Mouse (Mus musculus): ENCODE data around the gene Ankfn1.

The Ankfn1 gene

GRCm38 (mm10) chr11:89465381-89465780 is 312.1 kb downstream of the Ankfn1 start:
- no peak for DNase-seq (ENCODE audit: low spot score)

DNA sequence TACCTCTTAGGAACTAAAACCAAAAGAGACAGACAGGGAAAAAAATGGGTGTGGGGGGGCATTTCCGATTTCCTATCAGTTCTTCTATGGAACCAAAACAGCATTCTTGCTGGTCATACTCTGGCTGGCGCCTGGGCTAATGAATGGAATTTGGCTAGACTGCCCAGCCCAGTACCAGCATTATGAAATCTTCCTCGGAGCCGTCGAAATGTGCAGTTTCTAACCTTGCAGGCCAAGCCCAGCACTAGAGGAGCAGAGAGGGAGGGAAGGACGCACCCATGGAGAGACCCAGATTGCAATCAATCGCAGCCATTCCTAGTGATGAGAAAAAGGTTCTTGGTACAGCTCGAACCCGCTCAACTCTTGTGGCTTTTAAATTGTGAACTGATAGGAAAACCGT is 315.2 kb downstream of the Ankfn1 start:
- DNase-seq (ENCODE audit: low spot score) = no peak

- DNase-seq (ENCODE audit: low spot score) = no peak
These were observed 318.0 kb downstream of the Ankfn1 start for GRCm38 (mm10) chr11:89459437-89459836.

DNA sequence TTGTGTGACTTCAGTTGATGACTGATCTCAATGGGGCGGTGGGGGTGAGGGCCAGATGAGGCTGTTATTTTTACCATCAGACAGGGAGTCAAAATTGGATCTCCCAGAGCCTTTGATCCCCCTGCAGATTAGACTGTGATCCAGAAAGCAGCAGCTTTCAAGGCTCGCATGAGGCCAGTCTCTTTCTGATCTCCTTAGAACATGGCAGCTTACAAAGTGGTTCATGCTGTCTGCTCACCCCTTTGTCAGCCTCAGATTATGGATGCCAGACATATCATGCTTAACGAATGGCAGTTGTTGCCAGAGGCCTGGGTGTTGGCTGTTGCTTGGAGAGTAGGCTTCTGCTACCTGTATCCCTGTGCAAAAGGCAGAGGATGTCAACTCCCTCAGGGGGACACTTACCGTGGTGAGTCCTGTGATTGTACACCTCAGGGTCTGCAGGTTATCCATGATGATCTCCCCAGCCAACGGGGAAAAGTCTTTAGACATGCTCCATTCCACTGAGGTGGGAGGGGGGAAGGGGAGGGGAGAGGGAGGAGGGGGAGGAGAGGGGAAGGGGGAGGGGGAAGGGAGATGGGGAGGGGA is 321.7 kb downstream of the Ankfn1 start:
- peak; percentile 24 for DNase-seq (ENCODE audit: low spot score)

DNA sequence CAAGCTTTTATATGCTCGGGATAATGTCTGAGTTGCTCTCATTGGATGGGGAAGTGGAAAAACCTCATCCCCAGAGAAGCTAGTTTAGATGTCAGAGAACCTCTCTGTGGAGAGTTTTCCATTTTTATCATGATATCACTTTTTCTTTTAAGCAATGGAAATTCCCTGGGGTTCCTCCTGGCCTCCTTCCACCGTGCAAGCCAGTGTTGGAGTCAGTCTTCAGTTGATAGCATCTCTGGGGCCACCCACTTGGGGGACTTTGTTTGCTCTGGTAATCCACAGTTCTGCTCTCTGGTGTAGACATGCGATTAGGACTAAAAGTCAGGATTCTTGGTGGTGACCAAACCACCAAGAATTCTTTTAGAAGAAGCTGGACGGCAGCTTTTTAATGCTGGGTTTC is 322.8 kb downstream of the Ankfn1 start:
- DNase-seq (ENCODE audit: low spot score) = no peak

GRCm38 (mm10) chr11:89452862-89453261 is 324.6 kb downstream of the Ankfn1 start:
- peak; percentile 54 for DNase-seq (ENCODE audit: low spot score)

DNA sequence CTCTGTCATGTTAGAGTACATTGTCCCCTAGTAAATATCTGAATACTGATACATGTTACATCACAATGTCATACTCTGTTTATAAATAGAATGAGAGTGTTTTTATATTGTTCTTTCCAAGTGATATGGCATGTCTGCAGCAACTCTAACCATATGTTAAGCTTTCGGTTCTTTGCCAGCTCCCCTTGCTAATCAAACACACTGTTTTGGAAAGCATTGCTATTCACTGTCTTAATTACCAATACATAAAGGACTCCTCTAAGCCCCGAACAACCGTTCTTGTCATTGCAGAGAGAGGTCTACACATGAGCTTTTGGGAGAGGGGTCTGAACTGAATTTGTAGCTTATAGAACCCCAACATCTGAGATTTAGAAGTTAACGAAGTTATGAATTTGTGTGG is 327.0 kb downstream of the Ankfn1 start:
- DNase-seq (ENCODE audit: low spot score) = no peak

DNA sequence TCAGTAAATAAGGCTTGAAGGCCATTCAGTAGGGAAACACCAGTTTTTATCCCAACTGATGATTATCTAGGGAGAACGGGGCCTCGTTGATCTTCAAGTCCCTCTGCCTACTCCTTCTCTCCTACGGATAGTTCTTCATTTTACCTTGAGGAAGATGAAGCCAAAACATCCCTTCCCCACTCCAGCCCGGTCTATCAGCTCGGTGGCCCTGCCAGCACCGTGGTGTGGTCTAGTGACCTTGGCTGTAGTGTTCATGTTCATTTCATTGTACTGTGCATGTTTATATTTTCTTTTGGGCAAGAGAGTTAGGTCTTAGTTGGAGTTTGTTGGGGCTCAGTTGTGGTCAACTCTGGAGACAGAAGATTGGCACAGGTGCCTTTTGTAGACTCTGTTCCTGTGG is 328.5 kb downstream of the Ankfn1 start:
- DNase-seq (ENCODE audit: low spot score) = no peak

- DNase-seq (ENCODE audit: low spot score) = no peak
These were observed 330.0 kb downstream of the Ankfn1 start for GRCm38 (mm10) chr11:89447477-89447876.

GRCm38 (mm10) chr11:89440566-89440965 is 336.9 kb downstream of the Ankfn1 start:
- DNase-seq (ENCODE audit: low spot score) = no peak

GRCm38 (mm10) chr11:89424358-89424757 is 353.1 kb downstream of the Ankfn1 start:
- DNase-seq (ENCODE audit: low spot score) = peak; percentile 37

- no peak for DNase-seq (ENCODE audit: low spot score)
These were observed 354.8 kb downstream of the Ankfn1 start for GRCm38 (mm10) chr11:89422637-89423036.

GRCm38 (mm10) chr11:89420767-89421438 is 356.6 kb downstream of the Ankfn1 start:
- no peak for DNase-seq (ENCODE audit: low spot score)

DNA sequence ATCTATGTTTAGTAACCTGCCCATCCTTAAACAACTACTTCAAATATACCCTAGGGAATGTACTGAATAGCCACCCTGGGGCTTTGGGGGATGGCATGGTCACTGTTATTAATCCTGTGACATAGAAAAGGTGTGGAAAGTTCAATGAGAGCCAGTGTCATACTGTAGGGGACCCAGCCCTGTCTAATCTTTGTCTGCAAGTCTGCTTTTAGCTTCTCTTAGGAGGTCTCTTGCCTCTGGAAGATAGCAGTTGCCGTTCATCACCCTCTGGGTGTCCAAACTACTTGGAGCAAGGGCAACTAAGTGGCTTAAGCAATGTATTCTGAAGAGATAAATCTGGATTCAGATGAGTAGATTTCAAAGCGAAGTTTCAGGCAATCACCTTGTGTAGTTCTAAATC is 357.6 kb downstream of the Ankfn1 start:
- no peak for DNase-seq (ENCODE audit: low spot score)

- peak; percentile 13 for DNase-seq (ENCODE audit: low spot score)
These were observed 358.8 kb downstream of the Ankfn1 start for GRCm38 (mm10) chr11:89418644-89419043.

DNA sequence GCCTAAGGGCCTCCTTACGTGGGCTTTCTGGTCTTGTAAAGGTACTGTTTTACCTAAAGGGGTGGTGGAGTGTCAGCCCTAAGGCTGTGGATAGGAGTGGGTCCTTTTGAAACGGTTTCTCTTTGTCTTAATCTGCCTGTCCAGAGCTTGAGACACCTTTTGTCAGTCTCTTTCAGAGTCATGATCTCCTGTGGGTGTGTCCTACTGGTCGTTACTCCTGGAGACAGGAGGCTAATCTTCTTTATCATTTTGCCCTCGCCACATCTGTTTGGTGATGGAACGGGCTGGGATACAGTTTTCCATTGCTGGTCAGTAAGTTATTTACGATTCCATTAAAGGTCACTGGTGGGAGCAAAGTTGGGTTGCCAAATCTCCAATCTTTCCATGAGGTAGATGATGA is 360.7 kb downstream of the Ankfn1 start:
- no peak for DNase-seq (ENCODE audit: low spot score)

GRCm38 (mm10) chr11:89408774-89409173 is 368.7 kb downstream of the Ankfn1 start:
- DNase-seq (ENCODE audit: low spot score) = no peak

GRCm38 (mm10) chr11:89404489-89404888 is 373.0 kb downstream of the Ankfn1 start:
- DNase-seq (ENCODE audit: low spot score) = no peak

- DNase-seq (ENCODE audit: low spot score) = no peak
These were observed 374.0 kb downstream of the Ankfn1 start for GRCm38 (mm10) chr11:89403436-89403835.

DNA sequence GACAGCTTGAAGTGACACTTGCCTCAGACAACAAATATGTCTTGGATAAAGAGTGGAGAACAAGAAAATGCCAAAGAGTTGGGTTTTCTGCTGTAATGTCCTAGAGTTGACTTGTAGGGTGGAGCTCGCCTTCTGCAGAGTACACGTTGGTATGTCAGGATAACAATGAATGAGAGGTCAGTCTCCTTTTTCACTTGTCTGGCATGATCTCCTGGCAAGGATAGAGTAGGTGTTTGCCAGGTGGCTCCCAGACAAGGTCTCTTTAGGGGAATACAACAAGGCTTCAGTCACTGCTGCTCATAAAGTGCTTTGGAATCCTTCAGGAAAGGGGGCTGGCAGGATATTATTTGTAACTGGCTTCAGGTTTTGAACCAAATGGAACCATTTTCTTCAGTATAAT is 388.6 kb downstream of the Ankfn1 start:
- no peak for DNase-seq (ENCODE audit: low spot score)

DNA sequence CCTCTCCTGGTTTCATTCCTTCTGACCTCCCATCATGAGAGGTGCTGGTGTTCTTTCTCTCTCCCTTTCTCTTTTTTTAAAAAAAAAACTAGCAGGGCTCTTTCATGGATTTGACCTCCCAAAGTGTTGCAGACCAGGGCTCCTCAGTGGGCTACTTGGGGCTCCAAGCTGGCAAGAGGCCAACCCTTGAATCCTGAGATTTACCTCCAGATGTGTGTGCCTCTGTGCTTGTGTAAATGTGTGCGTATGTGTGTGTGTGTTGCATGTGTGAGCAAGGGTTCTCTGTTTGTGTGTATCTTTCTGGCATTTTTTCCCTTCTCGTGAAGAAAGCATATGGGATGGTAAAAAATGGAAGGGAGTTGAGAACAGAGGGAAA is 394.8 kb downstream of the Ankfn1 start:
- DNase-seq (ENCODE audit: low spot score) = no peak

DNA sequence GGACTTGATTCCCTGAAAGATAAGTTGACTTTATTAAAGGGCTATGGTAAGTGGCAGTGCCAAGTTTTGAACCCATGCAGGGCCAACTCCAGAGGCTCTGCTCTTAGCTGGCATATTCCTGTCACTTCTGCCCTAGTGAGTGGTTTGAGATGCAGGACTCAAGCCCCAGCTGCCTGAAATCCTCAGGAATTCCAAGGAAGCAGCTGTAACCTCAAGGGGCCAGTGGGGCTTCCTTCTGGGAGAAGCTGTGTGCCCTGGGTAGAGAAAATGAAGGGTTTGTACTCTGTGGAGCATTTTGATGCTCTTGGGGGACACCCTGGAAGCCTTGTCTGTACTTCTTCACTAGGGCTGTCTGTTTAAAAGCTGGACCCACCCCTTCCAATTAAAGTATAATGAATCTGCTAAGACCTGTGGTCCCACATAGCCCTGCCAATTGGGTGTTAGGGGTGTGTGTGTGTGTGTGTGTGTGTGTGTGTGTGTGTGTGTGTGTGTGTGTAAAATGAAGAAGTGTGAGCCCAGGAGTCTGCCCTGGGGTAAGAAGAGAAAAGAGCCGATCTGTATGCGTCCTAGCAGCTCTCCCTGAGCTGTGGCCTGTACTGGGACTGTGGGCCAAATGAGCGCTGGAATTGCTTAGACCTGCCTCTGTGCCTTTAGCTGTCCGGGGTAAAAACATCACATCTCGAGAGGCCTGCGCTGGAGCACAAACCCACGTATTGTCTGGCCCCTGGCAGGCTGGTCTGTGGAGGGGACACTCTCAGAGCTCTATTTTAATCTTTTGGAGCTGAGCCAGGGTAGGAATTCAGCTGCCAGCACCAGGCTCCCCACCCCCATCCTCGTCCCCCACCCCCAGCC is 395.4 kb downstream of the Ankfn1 start:
- no peak for DNase-seq (ENCODE audit: low spot score)

DNA sequence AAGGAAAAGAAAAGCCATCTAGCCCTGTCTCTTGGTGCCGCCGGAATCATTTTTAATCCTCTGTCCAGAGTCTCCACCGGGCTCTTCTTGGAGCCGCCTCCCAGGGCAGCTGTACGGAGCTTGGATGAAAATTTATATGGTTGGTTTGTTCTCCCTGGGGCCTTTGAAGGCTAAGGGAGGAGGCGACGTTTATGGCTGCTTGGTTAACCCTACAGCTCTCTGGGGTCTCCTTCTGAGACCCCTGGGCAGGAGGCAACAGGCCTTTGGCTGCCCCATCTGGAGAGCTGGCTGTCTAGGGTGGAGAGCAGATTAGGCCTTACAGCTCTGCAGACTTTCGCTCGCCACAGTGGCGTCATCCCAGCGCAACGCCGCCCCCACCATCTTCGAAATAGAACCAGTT is 406.5 kb downstream of the Ankfn1 start:
- DNase-seq (ENCODE audit: low spot score) = no peak
